Mouse (Mus musculus) megakaryocyte, embryonic 14.5 days (primary cell): ENCODE measurements at regions not wholly inside any gene's neighbourhood (a gene's known extent, or its start where the extent isn't known, plus 50 kb on each side); places are given as distances from the start of the nearest gene placed in this dataset.
"Not testable (repeated sequence)": the region's sequence is repeated elsewhere in the genome, so short reads cannot be mapped to it uniquely, and the experiment has no call there.

ENCODE experiments used
- FLI1 ChIP-seq: IDR thresholded peaks from 2 replicates; pipeline ENCODE4 v1.6.1; 2012; ENCODE audit warnings: low read length, inconsistent platforms, mixed read lengths
- GATA1 ChIP-seq: IDR thresholded peaks from 3 replicates; pipeline ENCODE4 v1.6.1; 2012; ENCODE audit warnings: mixed read lengths, low read length, inconsistent platforms, borderline replicate concordance

DNA sequence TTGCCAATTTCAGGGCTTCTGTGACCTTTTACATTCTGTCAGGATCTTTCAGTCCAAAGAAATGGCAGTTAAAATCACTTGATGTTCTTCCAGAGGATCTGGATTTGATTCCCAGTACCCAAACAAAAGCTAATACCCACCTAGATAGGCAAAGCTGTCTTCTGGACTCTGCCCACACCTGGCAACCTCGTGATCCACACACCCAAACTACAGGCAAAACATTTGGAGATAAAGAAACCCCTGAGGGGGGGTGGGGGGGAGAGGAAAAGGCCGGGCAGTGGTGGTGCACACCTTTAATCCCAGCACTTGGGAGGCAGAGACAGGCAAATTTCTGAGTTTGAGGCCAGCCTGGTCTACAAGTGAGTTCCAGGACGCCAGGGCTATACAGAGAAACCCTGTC is 160.1 kb upstream of the Gdi2 start:
- TF ChIP-seq GATA1, FLI1: not testable (repeated sequence)
